Mouse (Mus musculus): Measurements from ENCODE around the gene Bbs10. TPM values are rescaled to one million over a fixed set of nuclear protein-coding genes. Genes with fewer than 3 reads are reported as not detected.

Bbs10 gene
- polyA plus RNA-seq, 1 experiment from 2014 or later, result 6.4 TPM

GRCm38 (mm10) chr10:111273463-111274088 is 24.9 kb upstream of the Bbs10 start:
- DNase-seq (ENCODE audit: low spot score) (peak; percentile 39), ATAC-seq (ENCODE audit: low FRiP score) (peak; percentile 88)
- Histone ChIP-seq H3K27me3 (ENCODE audit: control insufficient read depth, insufficient read depth, low read length) (no peaks in the 10 kb centered on the region), H3K4me2 (replicated peaks; ENCODE audit: low read depth, low read length) (no peak overlapping the region), H3K9me3 (ENCODE audit: control insufficient read depth, low read length) (no peaks in the 10 kb centered on the region), H3K4me1 (replicated peaks; ENCODE audit: control insufficient read depth, insufficient read depth, low read length) (no peaks in the 10 kb centered on the region), H3K27ac (ENCODE audit: low read depth, low read length) (0 out of 2 replicates have a peak overlapping the region, but pooled peaks have one; percentile 10), H3K4me3 (ENCODE audit: low read depth, low read length) (no peak overlapping the region), H3K9ac (ENCODE audit: low read depth, low read length) (no peak overlapping the region), H3K36me3 (ENCODE audit: control insufficient read depth, insufficient read depth, low read length) (0 out of 2 replicates have a peak, but pooled peaks cover 3% of the 10 kb centered on the region)
- WGBS, result 39% methylated on average over 5 of the region's 5 CpGs

- Histone ChIP-seq H3K27me3 (ENCODE audit: control insufficient read depth, insufficient read depth, low read length) (no peaks in the 10 kb centered on the region), H3K4me1 (replicated peaks; ENCODE audit: control insufficient read depth, insufficient read depth, low read length) (no peaks in the 10 kb centered on the region), H3K27ac (ENCODE audit: low read depth, low read length) (no peak overlapping the region), H3K9me3 (ENCODE audit: control insufficient read depth, low read length) (no peaks in the 10 kb centered on the region), H3K4me3 (ENCODE audit: low read depth, low read length) (no peak overlapping the region), H3K9ac (ENCODE audit: low read depth, low read length) (no peak overlapping the region), H3K4me2 (replicated peaks; ENCODE audit: low read depth, low read length) (no peak overlapping the region), H3K36me3 (ENCODE audit: control insufficient read depth, insufficient read depth, low read length) (0 out of 2 replicates have a peak, but pooled peaks cover 3% of the 10 kb centered on the region)
- DNase-seq (ENCODE audit: low spot score), result no peak
- WGBS, result 80% methylated on average over 2 of the region's 2 CpGs
- ATAC-seq (ENCODE audit: low FRiP score), result no peak
These were observed 22.7 kb upstream of the Bbs10 start for GRCm38 (mm10) chr10:111275822-111276221.

GRCm38 (mm10) chr10:111297631-111298030 is 848 bp upstream of the Bbs10 start:
- DNase-seq (ENCODE audit: low spot score) (peak; percentile 10), ATAC-seq (ENCODE audit: low FRiP score) (no peak)
- no peak overlapping the region for H3K27ac ChIP-seq (ENCODE audit: low read depth, low read length)
- H3K9me3 ChIP-seq (ENCODE audit: control insufficient read depth, low read length), result no peaks in the 10 kb centered on the region
- no peaks in the 10 kb centered on the region for H3K4me1 ChIP-seq (replicated peaks; ENCODE audit: control insufficient read depth, insufficient read depth, low read length)
- peak overlapping the region; percentile 70; the same call in 1 of the 2 replicates for H3K4me3 ChIP-seq (ENCODE audit: low read depth, low read length)
- H3K27me3 ChIP-seq (ENCODE audit: control insufficient read depth, insufficient read depth, low read length), result no peaks in the 10 kb centered on the region
- peak overlapping the region; percentile 58 for H3K4me2 ChIP-seq (replicated peaks; ENCODE audit: low read depth, low read length)
- 50% methylated on average over 6 of the region's 6 CpGs for WGBS
- H3K36me3 ChIP-seq (ENCODE audit: control insufficient read depth, insufficient read depth, low read length), result no peaks in the 10 kb centered on the region
- no peak overlapping the region for H3K9ac ChIP-seq (ENCODE audit: low read depth, low read length)

- ATAC-seq (ENCODE audit: low FRiP score) (no peak), DNase-seq (ENCODE audit: low spot score) (no peak)
- no peaks in the 10 kb centered on the region for H3K27me3 ChIP-seq (ENCODE audit: control insufficient read depth, insufficient read depth, low read length)
- H3K27ac ChIP-seq (ENCODE audit: low read depth, low read length), result no peak overlapping the region
- H3K36me3 ChIP-seq (ENCODE audit: control insufficient read depth, insufficient read depth, low read length), result no peaks in the 10 kb centered on the region
- H3K4me3 ChIP-seq (ENCODE audit: low read depth, low read length), result no peak overlapping the region
- H3K9ac ChIP-seq (ENCODE audit: low read depth, low read length), result no peak overlapping the region
- H3K4me2 ChIP-seq (replicated peaks; ENCODE audit: low read depth, low read length), result no peak overlapping the region
- 92% methylated on average over 6 of the region's 6 CpGs for WGBS
- no peaks in the 10 kb centered on the region for H3K9me3 ChIP-seq (ENCODE audit: control insufficient read depth, low read length)
- H3K4me1 ChIP-seq (replicated peaks; ENCODE audit: control insufficient read depth, insufficient read depth, low read length), result no peaks in the 10 kb centered on the region
These were observed 1.1 kb downstream of the Bbs10 start for GRCm38 (mm10) chr10:111299591-111299990.

- WGBS, result 97% methylated on average over 5 of the region's 5 CpGs
- no peaks in the 10 kb centered on the region for H3K4me1 ChIP-seq (replicated peaks; ENCODE audit: control insufficient read depth, insufficient read depth, low read length)
- H3K9me3 ChIP-seq (ENCODE audit: control insufficient read depth, low read length), result no peaks in the 10 kb centered on the region
- no peak overlapping the region for H3K4me3 ChIP-seq (ENCODE audit: low read depth, low read length)
- H3K27ac ChIP-seq (ENCODE audit: low read depth, low read length), result no peak overlapping the region
- no peak for DNase-seq (ENCODE audit: low spot score)
- no peak for ATAC-seq (ENCODE audit: low FRiP score)
- H3K36me3 ChIP-seq (ENCODE audit: control insufficient read depth, insufficient read depth, low read length), result no peaks in the 10 kb centered on the region
- no peak overlapping the region for H3K9ac ChIP-seq (ENCODE audit: low read depth, low read length)
- no peaks in the 10 kb centered on the region for H3K27me3 ChIP-seq (ENCODE audit: control insufficient read depth, insufficient read depth, low read length)
- H3K4me2 ChIP-seq (replicated peaks; ENCODE audit: low read depth, low read length), result no peak overlapping the region
These were observed 2.6 kb downstream of the Bbs10 start for GRCm38 (mm10) chr10:111301041-111301440.

GRCm38 (mm10) chr10:111302486-111302885 is 4.0 kb downstream of the Bbs10 start:
- no peak overlapping the region for H3K9ac ChIP-seq (ENCODE audit: low read depth, low read length)
- WGBS, result 91% methylated on average over 6 of the region's 6 CpGs
- no peak overlapping the region for H3K27ac ChIP-seq (ENCODE audit: low read depth, low read length)
- H3K9me3 ChIP-seq (ENCODE audit: control insufficient read depth, low read length), result no peaks in the 10 kb centered on the region
- DNase-seq (ENCODE audit: low spot score) (no peak), ATAC-seq (ENCODE audit: low FRiP score) (no peak)
- H3K4me1 ChIP-seq (replicated peaks; ENCODE audit: control insufficient read depth, insufficient read depth, low read length), result no peaks in the 10 kb centered on the region
- H3K4me2 ChIP-seq (replicated peaks; ENCODE audit: low read depth, low read length), result no peak overlapping the region
- H3K4me3 ChIP-seq (ENCODE audit: low read depth, low read length), result no peak overlapping the region
- no peaks in the 10 kb centered on the region for H3K36me3 ChIP-seq (ENCODE audit: control insufficient read depth, insufficient read depth, low read length)
- H3K27me3 ChIP-seq (ENCODE audit: control insufficient read depth, insufficient read depth, low read length), result no peaks in the 10 kb centered on the region

GRCm38 (mm10) chr10:111308850-111309501 is 10.5 kb downstream of the Bbs10 start:
- 90% methylated on average over 13 of the region's 13 CpGs for WGBS
- no peak overlapping the region for H3K9ac ChIP-seq (ENCODE audit: low read depth, low read length)
- H3K9me3 ChIP-seq (ENCODE audit: control insufficient read depth, low read length), result no peaks in the 10 kb centered on the region
- H3K27ac ChIP-seq (ENCODE audit: low read depth, low read length), result no peak overlapping the region
- no peak overlapping the region for H3K4me3 ChIP-seq (ENCODE audit: low read depth, low read length)
- no peaks in the 10 kb centered on the region for H3K36me3 ChIP-seq (ENCODE audit: control insufficient read depth, insufficient read depth, low read length)
- H3K27me3 ChIP-seq (ENCODE audit: control insufficient read depth, insufficient read depth, low read length), result no peaks in the 10 kb centered on the region
- ATAC-seq (ENCODE audit: low FRiP score), result no peak
- H3K4me1 ChIP-seq (replicated peaks; ENCODE audit: control insufficient read depth, insufficient read depth, low read length), result no peaks in the 10 kb centered on the region
- DNase-seq (ENCODE audit: low spot score), result no peak
- no peak overlapping the region for H3K4me2 ChIP-seq (replicated peaks; ENCODE audit: low read depth, low read length)

GRCm38 (mm10) chr10:111313282-111313681 is 14.8 kb downstream of the Bbs10 start:
- H3K4me1 ChIP-seq (replicated peaks; ENCODE audit: control insufficient read depth, insufficient read depth, low read length), result no peaks in the 10 kb centered on the region
- 82% methylated on average over 6 of the region's 6 CpGs for WGBS
- no peak overlapping the region for H3K4me2 ChIP-seq (replicated peaks; ENCODE audit: low read depth, low read length)
- H3K27me3 ChIP-seq (ENCODE audit: control insufficient read depth, insufficient read depth, low read length), result no peaks in the 10 kb centered on the region
- no peak overlapping the region for H3K9ac ChIP-seq (ENCODE audit: low read depth, low read length)
- no peak overlapping the region for H3K4me3 ChIP-seq (ENCODE audit: low read depth, low read length)
- H3K36me3 ChIP-seq (ENCODE audit: control insufficient read depth, insufficient read depth, low read length), result no peaks in the 10 kb centered on the region
- ATAC-seq (ENCODE audit: low FRiP score) (no peak), DNase-seq (ENCODE audit: low spot score) (no peak)
- no peak overlapping the region for H3K27ac ChIP-seq (ENCODE audit: low read depth, low read length)
- no peaks in the 10 kb centered on the region for H3K9me3 ChIP-seq (ENCODE audit: control insufficient read depth, low read length)
